Mouse (Mus musculus) forebrain, embryonic 15.5 days (tissue): Measurements from ENCODE around the gene Wnt10b. TPM values are rescaled to one million over a fixed set of nuclear protein-coding genes. Genes with fewer than 3 reads are reported as not detected.

Experiments
- ATAC-seq: fragments of 200-750 bp; cut with Nextera tagmentation; replicated peaks from 2 replicates; pipeline ENCODE4 v1.8.0; 2017; ENCODE audit warnings: mild to moderate bottlenecking, moderate TSS enrichment, moderate library complexity
- H3K27ac ChIP-seq: fragments of 300-500 bp; sonication (generic); replicated peaks from 2 replicates; pipeline ENCODE4 v1.5.1; 2015; ENCODE audit warnings: mild to moderate bottlenecking, inconsistent platforms
- H3K27me3 ChIP-seq: fragments of 300-500 bp; sonication (generic); 2 replicates; pipeline ENCODE4 v1.6.1; 2015; ENCODE audit warnings: inconsistent platforms
- H3K36me3 ChIP-seq: fragments of 300-500 bp; sonication (generic); 2 replicates; pipeline ENCODE4 v1.6.1; 2015; ENCODE audit warnings: mild to moderate bottlenecking, inconsistent platforms
- H3K4me1 ChIP-seq: fragments of 300-500 bp; sonication (generic); 2 replicates; pipeline ENCODE4 v1.6.1; 2015; ENCODE audit warnings: inconsistent platforms
- H3K4me2 ChIP-seq: fragments of 300-500 bp; sonication (generic); replicated peaks from 2 replicates; pipeline ENCODE4 v1.6.1; 2015; ENCODE audit warnings: mild to moderate bottlenecking, inconsistent platforms
- H3K4me3 ChIP-seq: fragments of 300-500 bp; sonication (generic); 2 replicates; pipeline ENCODE4 v1.5.1; 2015; ENCODE audit warnings: mild to moderate bottlenecking, inconsistent platforms
- H3K9ac ChIP-seq: fragments of 300-500 bp; sonication (generic); replicated peaks from 2 replicates; pipeline ENCODE4 v1.6.1; 2015; ENCODE audit warnings: mild to moderate bottlenecking, inconsistent platforms
- H3K9me3 ChIP-seq: fragments of 300-500 bp; sonication (generic); 2 replicates; pipeline ENCODE4 v1.6.1; 2016; ENCODE audit warnings: inconsistent platforms
- WGBS: fragments of 180-500 bp; shearing (Covaris S2); methylation state at CpG from one replicate; pipeline ENCODE4 v1.1.7; 2015; ENCODE audit warnings: mixed read lengths; 5-methylcytosine and 5-hydroxymethylcytosine counted together
- polyA plus RNA-seq: library from polyadenylated mRNA; unstranded; fragments of >200 nt; fragmentation: Nextera tagmentation; extraction: Ambion mirVana; gene quantifications from 2 replicates; pipeline ENCODE4 v1.2.1, GENCODE M21; 2015

Wnt10b gene
- polyA plus RNA-seq, 1 experiment from 2014 or later: not detected

- WGBS: 73% methylated on average over 6 of the region's 6 CpGs
- Histone ChIP-seq H3K36me3 (peaks cover 23% of the 10 kb centered on the region), H3K4me2 (no peak overlapping the region), H3K27ac (no peak overlapping the region), H3K9me3 (no peaks in the 10 kb centered on the region), H3K4me3 (no peak overlapping the region), H3K4me1 (no peaks in the 10 kb centered on the region), H3K27me3 (peaks cover 6% of the 10 kb centered on the region; the same call in 1 of the 2 replicates), H3K9ac (no peak overlapping the region)
- ATAC-seq: no peak
Measured at GRCm38 (mm10) chr15:98733370-98733769, 44.6 kb downstream of the Wnt10b start.

DNA sequence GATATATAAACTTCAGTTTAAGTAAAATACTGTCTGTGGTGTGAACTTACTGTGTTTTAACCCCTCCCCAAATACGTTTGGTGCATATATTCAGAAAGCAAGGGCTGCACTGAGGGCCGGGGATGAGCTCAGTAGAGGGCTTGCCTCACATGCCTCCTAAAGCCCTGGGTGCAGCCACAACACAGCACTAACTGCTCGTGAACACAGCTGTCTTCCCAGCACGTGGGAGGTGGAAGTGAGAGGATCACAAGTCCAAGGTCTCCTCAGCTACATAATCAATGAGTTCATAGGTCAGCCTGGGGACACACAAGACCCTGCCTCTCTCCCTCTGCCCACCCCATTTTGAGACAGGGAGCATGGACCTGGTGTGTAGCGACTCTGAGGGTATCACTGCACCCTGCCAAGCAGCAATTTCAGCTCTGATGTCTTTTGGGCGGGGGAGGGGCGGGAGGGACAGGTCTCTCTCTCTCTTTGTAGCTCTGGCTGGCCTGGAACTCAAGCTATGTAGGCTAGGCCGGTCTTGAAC, 45.9 kb downstream of the Wnt10b start:
- Histone ChIP-seq H3K4me2 (no peak overlapping the region), H3K27ac (no peak overlapping the region), H3K9me3 (no peaks in the 10 kb centered on the region), H3K4me1 (peaks cover 12% of the 10 kb centered on the region), H3K4me3 (no peak overlapping the region), H3K9ac (no peak overlapping the region), H3K36me3 (peaks cover 19% of the 10 kb centered on the region), H3K27me3 (peaks cover 8% of the 10 kb centered on the region; the same call in 1 of the 2 replicates)
- ATAC-seq: no peak
- 70% methylated on average over 8 of the region's 8 CpGs for WGBS

DNA sequence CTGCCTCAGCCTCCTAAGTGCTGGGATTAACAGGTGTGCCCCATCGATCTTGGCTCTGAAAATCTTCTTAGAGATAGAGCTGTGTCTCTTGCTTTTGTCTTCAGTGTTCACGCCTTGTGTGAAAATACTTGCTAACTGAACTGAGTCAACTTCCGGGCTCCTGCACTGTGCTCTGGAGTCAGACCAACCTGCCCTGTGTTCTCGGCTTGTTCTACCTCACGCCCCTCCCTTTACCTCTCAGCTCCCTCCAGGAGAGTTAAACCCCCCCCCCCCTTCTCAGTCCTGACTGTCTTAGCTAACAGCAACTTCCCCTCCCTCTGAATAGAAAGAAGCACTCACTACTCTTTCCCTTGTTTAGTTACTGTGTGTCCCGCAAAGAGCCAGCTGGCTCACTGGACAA, 47.2 kb downstream of the Wnt10b start:
- WGBS: 82% methylated on average over 6 of the region's 6 CpGs
- Histone ChIP-seq H3K27me3 (peaks cover 19% of the 10 kb centered on the region; the same call in 1 of the 2 replicates), H3K9me3 (no peaks in the 10 kb centered on the region), H3K4me3 (no peak overlapping the region), H3K9ac (no peak overlapping the region), H3K36me3 (peaks cover 7% of the 10 kb centered on the region), H3K4me2 (no peak overlapping the region), H3K4me1 (peaks cover 15% of the 10 kb centered on the region), H3K27ac (no peak overlapping the region)
- ATAC-seq: no peak

- Histone ChIP-seq H3K4me2 (no peak overlapping the region), H3K4me3 (no peak overlapping the region), H3K27ac (no peak overlapping the region), H3K9me3 (no peaks in the 10 kb centered on the region), H3K9ac (no peak overlapping the region), H3K36me3 (no peaks in the 10 kb centered on the region), H3K27me3 (peaks cover 19% of the 10 kb centered on the region; the same call in 1 of the 2 replicates), H3K4me1 (peaks cover 15% of the 10 kb centered on the region)
- no peak for ATAC-seq
- 76% methylated on average over 7 of the region's 7 CpGs for WGBS
Measured at GRCm38 (mm10) chr15:98729791-98730545, 48.0 kb downstream of the Wnt10b start.

- 44% methylated on average over 9 of the region's 9 CpGs for WGBS
Measured at GRCm38 (mm10) chr15:98728366-98728765, 49.6 kb downstream of the Wnt10b start.

GRCm38 (mm10) chr15:98727443-98728321, 50.3 kb downstream of the Wnt10b start, which contains the start of gene Fkbp11:
Gene Fkbp11, minus strand, starts transcription at chr15:98728198.
- Histone ChIP-seq H3K4me2 (peak within 1 kb of the TSS; percentile 94), H3K27me3 (peaks cover 22% of the 10 kb centered on the region; the same call in 1 of the 2 replicates), H3K9ac (peak within 1 kb of the TSS; percentile 49), H3K36me3 (no peaks in the 10 kb centered on the region), H3K4me3 (peak within 1 kb of the TSS; percentile 45), H3K9me3 (no peaks in the 10 kb centered on the region), H3K4me1 (peaks cover 24% of the 10 kb centered on the region), H3K27ac (no peak within 1 kb of the TSS)
- peak; percentile 73 for ATAC-seq
- WGBS: 1% methylated on average over 39 of the region's 39 CpGs

More at GRCm38 (mm10) chr15:98728366-98728765, 49.6 kb downstream of the Wnt10b start:
- no peaks in the 10 kb centered on the region for H3K36me3 ChIP-seq
- no peak for ATAC-seq
- peak overlapping the region; percentile 94 for H3K4me2 ChIP-seq
- H3K9ac ChIP-seq: no peak overlapping the region
- H3K9me3 ChIP-seq: no peaks in the 10 kb centered on the region
- peaks cover 21% of the 10 kb centered on the region for H3K4me1 ChIP-seq
- peaks cover 21% of the 10 kb centered on the region; the same call in 1 of the 2 replicates for H3K27me3 ChIP-seq
- H3K27ac ChIP-seq: no peak overlapping the region
- H3K4me3 ChIP-seq: peak overlapping the region; percentile 45; the same call in 1 of the 2 replicates

GRCm38 (mm10) chr15:98726746-98727145, 51.2 kb downstream of the Wnt10b start:
- Histone ChIP-seq H3K36me3 (no peaks in the 10 kb centered on the region), H3K27ac (no peak overlapping the region), H3K4me3 (no peak overlapping the region; the same call in 1 of the 2 replicates), H3K4me1 (peaks cover 34% of the 10 kb centered on the region), H3K9ac (no peak overlapping the region), H3K4me2 (peak overlapping the region; percentile 94), H3K27me3 (peaks cover 22% of the 10 kb centered on the region; the same call in 1 of the 2 replicates), H3K9me3 (no peaks in the 10 kb centered on the region)
- ATAC-seq: no peak
- 51% methylated on average over 7 of the region's 7 CpGs for WGBS

DNA sequence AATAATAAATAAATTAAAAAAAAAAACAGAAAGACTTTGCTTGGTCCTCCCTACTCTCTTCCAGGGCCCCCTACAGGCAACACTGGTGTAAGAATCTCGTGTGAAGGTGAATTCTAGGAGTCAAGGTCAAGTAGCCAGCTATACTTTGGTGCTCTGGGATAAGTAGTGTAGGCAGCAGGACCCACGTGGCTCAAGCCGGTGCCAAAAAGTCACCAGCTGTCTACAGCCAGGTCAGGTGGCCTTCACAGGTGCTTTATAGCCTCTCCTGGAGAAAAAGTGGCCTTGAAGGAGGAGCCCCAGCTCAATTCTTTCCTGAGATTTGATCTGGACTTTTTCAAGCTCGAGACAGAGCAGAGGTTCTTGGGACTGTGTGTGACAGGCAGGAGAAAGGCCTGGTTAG, 51.9 kb downstream of the Wnt10b start:
- no peak for ATAC-seq
- Histone ChIP-seq H3K9me3 (no peaks in the 10 kb centered on the region), H3K36me3 (no peaks in the 10 kb centered on the region), H3K4me3 (no peak overlapping the region), H3K4me1 (peaks cover 36% of the 10 kb centered on the region), H3K9ac (no peak overlapping the region), H3K27me3 (peaks cover 22% of the 10 kb centered on the region; the same call in 1 of the 2 replicates), H3K4me2 (no peak overlapping the region), H3K27ac (no peak overlapping the region)
- WGBS: 78% methylated on average over 4 of the region's 4 CpGs

DNA sequence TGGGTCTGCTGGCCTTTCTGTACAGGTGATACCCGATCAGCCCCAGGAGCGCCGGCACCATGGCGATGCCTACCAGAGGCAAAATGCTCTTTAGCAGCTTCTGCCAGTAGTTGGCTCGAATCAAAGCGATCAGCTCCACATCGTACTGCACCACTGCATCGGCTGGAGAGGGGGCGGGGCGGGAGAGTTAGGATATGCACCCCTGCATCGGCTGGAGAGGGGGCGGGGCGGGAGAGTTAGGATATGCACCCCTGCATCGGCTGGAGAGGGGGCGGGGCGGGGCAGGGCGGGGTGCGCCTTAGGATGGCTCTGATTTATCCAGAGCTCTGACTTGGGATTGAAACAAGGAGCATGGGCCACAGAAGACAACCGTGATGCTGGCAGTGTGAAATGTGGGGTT, 53.5 kb downstream of the Wnt10b start:
- Histone ChIP-seq H3K4me3 (no peak overlapping the region), H3K9ac (no peak overlapping the region), H3K36me3 (no peaks in the 10 kb centered on the region), H3K9me3 (no peaks in the 10 kb centered on the region), H3K4me2 (0 out of 2 replicates have a peak overlapping the region, but pooled peaks have one; percentile 10), H3K27me3 (peaks cover 22% of the 10 kb centered on the region; the same call in 1 of the 2 replicates), H3K27ac (no peak overlapping the region), H3K4me1 (peaks cover 36% of the 10 kb centered on the region)
- 30% methylated on average over 19 of the region's 19 CpGs for WGBS
- no peak for ATAC-seq

GRCm38 (mm10) chr15:98722854-98723253, 55.1 kb downstream of the Wnt10b start:
- Histone ChIP-seq H3K36me3 (no peaks in the 10 kb centered on the region), H3K4me2 (no peak overlapping the region), H3K9me3 (no peaks in the 10 kb centered on the region), H3K4me3 (no peak overlapping the region), H3K27ac (no peak overlapping the region), H3K27me3 (peaks cover 14% of the 10 kb centered on the region; the same call in 1 of the 2 replicates), H3K9ac (no peak overlapping the region), H3K4me1 (peaks cover 32% of the 10 kb centered on the region)
- no peak for ATAC-seq
- WGBS: 64% methylated on average over 14 of the region's 14 CpGs

DNA sequence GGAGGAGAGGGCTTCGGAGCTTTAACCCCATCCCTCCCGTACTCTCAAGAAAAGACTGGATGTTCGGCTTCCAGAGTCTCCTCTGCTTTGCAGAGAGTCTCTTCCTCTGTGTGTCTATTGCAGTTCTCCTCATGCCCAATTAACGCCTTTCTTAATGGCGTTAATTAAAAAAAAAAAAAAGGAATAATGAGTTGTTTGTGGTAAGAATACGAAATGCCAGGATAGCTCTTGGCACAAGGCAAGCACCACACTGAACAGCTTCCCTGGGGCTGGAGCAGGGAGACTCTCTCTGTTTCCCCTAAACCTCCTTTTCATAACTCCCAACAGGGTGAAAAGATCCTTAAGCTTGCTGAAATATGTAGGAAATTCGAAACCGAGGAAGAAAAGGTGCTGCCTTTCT, 55.8 kb downstream of the Wnt10b start:
- 35% methylated on average over 8 of the region's 8 CpGs for WGBS
- H3K9ac ChIP-seq: no peak overlapping the region
- no peaks in the 10 kb centered on the region for H3K36me3 ChIP-seq
- H3K4me2 ChIP-seq: no peak overlapping the region
- no peak overlapping the region for H3K4me3 ChIP-seq
- ATAC-seq: peak; percentile 41; the same call in 1 of the 2 replicates
- peaks cover 14% of the 10 kb centered on the region; the same call in 1 of the 2 replicates for H3K27me3 ChIP-seq
- no peaks in the 10 kb centered on the region for H3K9me3 ChIP-seq
- H3K27ac ChIP-seq: no peak overlapping the region
- peaks cover 26% of the 10 kb centered on the region for H3K4me1 ChIP-seq
